Mouse (Mus musculus): ENCODE results near the gene Tuba3b.

Tuba3b gene

DNA sequence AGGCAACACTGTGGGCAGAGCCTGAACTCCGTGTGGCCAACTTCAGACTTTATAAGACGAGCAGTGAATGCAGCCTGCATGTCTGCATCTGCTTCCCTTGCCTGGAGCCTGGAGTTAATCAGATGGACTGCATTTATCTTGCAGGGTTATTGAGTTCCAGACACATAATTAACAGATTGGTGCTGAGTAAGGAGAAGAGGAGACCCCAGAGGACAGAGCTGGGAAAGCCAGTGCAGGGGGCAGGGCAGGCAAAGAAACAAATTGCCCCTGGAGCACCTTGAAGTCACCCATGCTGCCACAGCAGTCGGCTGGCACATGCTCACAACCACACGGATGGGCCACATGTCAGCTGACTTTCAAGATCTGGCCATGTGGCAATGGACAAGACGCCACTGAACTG, 48.7 kb downstream of the Tuba3b start:
- DNase-seq (ENCODE audit: low read depth, low spot score) = no peak

- DNase-seq (ENCODE audit: low read depth, low spot score) = no peak
Measured at GRCm38 (mm10) chr6:145665751-145666150, 50.2 kb downstream of the Tuba3b start.

GRCm38 (mm10) chr6:145667654-145668053, 52.1 kb downstream of the Tuba3b start:
- DNase-seq (ENCODE audit: low read depth, low spot score) = no peak

DNA sequence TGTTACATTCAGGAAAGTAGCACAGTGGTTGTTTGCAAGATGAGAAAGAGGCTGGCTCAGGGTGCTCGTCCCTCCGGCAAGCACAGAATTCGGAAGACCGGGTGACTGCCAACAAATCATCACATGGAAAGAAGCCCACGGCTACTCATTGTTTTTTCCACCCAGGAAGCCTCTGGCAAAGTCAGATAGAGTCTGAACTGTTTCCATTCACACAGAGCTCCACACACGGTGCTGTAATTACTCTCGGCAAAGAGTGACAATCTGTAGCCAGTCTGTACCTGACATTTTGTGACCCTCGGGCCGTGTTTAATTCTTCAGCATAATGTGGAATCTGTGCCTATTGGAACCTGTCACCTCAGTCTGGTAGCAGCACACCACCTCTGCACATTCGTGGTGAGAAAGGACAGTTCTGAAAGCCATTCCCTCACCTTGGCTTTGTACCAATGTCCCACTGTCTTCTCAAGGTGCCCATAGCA, 54.1 kb downstream of the Tuba3b start:
- peak; percentile 38 for DNase-seq (ENCODE audit: low read depth, low spot score)
